Mouse (Mus musculus) gastrocnemius, adult 8-10 months (tissue): ENCODE data around the gene Mtcl1. TPM values are rescaled to one million over a fixed set of nuclear protein-coding genes. Genes with fewer than 3 reads are reported as not detected.

Source experiments
- DNase-seq, 2 experiments: peaks; one replicate each; pipeline ENCODE4 v3.0.0; 2022; ENCODE audit warnings: low spot score in 2 of 2
- total RNA-seq, 4 experiments: library from RNA; stranded (reverse); gene quantifications; 2 replicates each; pipeline ENCODE4 v1.2.4; 2022

Mtcl1 gene
- total RNA-seq, 4 experiments from 2014 or later: 4.8 to 10.0 (median 5.6) TPM

DNA sequence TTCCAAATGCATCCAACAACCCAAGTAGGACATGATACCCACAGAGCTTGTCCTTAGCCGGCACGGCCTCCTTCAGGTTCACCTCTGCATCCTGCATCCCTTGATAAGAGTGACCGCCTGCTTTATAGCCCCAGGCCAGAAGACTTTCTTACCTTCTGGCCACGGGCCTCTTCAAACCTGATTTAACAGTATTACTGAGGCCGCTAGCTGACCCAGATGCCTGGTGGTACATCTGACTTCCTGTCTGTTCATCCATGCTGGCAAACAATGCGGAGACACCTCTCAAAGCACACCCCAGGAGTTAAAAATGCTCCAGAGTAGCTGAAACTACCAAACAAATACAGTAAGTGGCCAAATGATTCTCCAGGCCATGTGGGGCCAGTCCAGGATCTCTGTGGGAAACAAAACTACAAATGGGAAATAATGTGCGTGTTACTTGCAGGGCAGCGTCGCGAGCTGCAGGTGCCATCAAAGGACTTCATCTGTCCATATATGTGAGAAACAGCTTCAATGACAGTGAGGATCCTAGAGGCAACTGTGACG is 38.6 kb downstream of the Mtcl1 start:
- no peak for DNase-seq

- no peak for DNase-seq
Observed at GRCm38 (mm10) chr17:66409070-66409605, 40.4 kb downstream of the Mtcl1 start.

GRCm38 (mm10) chr17:66408400-66408799 is 41.1 kb downstream of the Mtcl1 start:
- no peak for DNase-seq

DNA sequence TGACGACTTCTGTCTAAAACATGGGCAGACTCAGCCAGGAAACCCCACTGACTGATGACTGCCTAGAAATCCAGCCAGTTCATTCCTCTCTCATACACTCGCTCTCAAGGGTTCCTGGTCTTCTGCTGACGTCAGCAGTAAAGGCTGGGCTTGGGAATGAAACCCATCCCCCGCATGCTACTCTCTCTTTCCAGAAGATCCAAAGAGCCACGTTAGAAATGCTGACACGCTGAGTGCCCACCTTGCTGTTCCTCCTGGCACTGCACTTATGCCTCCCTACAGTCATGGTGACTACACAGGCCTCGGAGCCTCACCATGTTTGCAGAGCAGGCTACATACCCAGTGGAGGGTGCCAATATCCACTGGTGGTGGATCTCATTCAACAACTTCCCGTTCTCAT is 41.7 kb downstream of the Mtcl1 start:
- DNase-seq: no peak

GRCm38 (mm10) chr17:66405601-66406000 is 43.9 kb downstream of the Mtcl1 start:
- DNase-seq: no peak

GRCm38 (mm10) chr17:66404883-66405590 is 44.5 kb downstream of the Mtcl1 start:
- no peak for DNase-seq

DNA sequence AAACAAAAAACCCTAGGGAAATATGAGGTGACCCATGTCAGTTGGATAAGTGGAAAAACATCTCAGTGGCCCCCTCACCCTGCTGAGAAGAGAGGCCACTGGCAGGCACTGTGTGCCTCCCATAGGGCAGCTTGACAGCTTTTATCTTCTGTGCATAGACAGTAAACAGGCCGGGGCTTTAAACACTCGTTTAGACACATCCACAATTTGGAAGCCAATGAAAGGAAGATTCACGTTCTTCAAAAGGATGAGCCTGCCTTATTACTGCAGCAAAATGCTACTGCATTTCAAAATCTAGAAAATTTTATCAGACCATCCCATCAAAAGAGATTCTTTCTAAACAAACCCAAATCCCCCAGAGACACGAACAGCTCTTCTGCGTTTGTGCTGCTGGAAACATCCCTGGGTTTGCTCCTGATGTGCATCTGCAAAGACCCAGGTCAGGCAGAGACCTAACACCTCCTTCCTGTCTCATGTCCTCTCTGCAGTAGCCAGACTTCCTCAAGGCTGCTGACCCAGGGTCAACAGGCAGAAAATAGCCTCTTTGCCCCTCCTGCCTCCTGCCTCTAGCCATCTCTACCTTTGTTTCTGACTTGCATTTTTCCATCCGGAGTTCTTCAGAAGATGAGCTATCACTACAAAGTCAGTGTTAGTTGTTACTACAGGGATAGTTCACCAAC is 46.6 kb downstream of the Mtcl1 start:
- no peak for DNase-seq

GRCm38 (mm10) chr17:66401596-66402265 is 47.8 kb downstream of the Mtcl1 start:
- DNase-seq: no peak

DNA sequence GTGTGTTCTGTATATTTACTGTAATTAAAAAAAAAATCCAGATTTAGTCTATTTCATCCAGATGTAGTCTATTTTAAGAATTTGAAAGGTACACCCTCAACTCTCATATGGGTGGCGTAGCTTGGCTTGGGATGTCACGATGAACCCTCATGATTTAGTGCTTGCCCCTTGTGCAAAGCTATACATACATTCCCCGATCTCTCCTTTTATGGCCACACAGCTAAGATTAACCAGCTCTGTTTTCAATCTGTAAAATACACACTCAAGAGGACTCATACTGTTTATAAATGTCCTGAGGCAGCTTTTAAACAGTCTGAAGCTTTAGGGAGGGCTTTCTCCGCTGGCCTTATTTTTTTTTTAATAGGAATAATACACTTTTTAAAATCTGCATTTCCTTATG is 49.8 kb downstream of the Mtcl1 start:
- DNase-seq: no peak

DNA sequence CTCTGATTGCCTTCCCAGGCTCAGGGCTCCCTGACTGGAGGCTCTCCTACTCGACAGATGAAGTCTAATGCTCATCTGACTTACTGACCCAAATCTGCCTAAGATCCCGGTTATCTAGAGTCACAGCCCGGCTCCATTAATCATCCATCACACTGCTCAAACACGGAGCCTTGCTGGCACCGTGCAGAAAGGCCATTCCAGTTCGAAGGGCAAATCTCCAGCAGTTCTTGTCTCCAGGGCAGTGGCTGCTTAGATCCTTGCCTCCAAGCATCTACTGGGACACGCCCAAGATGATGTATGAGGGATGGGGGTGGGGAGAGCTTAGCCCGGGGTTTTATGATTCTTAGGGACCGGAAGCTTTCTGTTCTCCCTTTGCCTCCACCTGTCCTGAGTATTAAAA is 55.0 kb downstream of the Mtcl1 start:
- peak; percentile 13 to 17 for DNase-seq

DNA sequence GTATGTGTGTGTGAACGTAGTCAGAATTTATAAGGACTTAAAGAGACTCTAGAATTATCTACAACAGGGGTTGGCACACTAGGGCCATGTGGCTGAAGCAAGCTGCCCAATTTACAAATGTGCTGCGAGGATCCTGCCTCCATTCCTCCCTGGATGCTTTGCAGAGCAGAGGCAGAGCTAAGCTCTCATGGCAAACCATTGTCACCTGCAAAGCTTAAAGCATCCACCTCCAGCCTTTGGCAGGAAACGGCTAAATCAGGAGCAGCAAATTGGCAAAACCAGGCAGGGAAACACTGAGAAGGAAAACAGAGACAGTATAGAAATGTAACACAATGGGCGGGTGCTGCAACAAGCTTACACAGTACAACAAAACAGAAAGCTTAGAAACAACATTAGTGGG is 61.2 kb downstream of the Mtcl1 start:
- DNase-seq: no peak

- DNase-seq: no peak
Observed at GRCm38 (mm10) chr17:66381338-66381737, 68.2 kb downstream of the Mtcl1 start.

DNA sequence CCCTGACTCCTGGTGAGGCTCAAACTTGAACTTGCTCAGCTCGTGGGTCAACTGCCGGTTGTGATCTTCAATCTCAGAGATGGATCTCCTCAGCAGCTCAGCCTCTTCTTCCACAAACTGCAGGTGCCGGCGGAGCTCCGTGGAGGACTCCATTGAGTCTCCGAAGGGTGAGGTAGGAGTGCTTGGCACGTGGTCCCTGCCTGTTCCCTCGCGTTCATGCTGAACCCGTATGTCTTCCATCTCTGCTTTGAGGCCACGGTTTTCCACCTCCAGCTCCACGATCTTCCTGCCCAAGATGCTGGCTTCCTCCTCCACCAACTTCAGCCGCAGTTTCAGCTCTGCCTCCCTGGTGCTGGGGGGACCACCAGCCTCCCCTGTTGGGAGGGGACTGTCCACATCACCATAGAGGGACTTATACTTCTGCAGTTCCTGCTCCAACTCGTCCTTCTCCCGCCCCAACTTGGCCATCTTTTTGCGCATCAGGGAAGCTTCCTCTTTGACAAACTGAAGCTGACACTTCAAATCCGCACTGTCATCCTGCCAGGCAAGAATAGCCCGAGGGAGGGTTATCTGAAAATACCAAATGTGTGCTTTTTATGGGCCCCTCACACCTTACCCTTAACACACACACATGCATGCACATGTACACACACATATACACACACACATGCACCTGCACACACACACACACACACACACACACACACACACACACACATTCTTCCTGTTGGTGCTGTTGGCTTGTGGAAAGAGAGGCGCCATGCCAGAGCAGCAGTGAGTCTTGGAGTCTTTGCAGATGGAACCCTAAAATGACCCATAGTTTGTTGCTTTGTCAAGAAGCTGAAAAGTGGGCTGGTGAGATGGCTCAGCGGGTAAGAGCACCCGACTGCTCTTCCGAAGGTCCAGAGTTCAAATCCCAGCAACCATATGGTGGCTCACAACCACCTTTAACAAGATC is 69.4 kb downstream of the Mtcl1 start:
- no peak for DNase-seq

GRCm38 (mm10) chr17:66379308-66379707 is 70.2 kb downstream of the Mtcl1 start:
- no peak for DNase-seq

- no peak for DNase-seq
Observed at GRCm38 (mm10) chr17:66378127-66378526, 71.4 kb downstream of the Mtcl1 start.

DNA sequence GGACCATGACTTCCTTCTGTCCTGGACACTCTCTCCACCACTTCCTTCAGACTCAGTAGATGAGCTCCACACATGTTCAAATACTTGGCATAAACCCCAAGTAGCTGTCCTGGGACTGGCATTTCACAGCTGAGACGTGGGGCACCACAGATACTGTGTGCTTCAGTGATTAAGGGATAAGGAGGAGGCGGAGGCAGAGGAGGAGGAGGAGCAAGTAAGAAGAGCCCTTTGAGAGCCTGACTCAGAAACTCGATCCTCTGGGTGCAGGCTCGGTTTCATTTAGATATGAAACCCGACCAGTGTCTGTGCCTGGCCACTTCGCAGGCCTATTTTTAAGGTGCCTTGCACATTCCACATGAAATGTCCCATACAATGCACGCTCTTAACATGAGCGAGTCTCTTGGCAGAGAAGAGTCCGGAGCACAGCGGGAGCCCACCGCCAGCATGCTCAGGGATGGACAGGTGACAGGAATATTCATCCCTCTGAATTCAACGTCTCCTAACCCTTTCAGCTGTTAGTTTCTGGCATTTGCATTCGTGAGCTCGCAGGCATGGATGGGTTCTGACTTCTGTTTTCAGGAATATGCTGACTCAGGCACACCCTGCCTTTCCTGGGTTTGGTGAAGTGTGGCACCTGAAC is 74.8 kb downstream of the Mtcl1 start:
- DNase-seq: no peak

- no peak for DNase-seq
Observed at GRCm38 (mm10) chr17:66370867-66371266, 78.7 kb downstream of the Mtcl1 start.

DNA sequence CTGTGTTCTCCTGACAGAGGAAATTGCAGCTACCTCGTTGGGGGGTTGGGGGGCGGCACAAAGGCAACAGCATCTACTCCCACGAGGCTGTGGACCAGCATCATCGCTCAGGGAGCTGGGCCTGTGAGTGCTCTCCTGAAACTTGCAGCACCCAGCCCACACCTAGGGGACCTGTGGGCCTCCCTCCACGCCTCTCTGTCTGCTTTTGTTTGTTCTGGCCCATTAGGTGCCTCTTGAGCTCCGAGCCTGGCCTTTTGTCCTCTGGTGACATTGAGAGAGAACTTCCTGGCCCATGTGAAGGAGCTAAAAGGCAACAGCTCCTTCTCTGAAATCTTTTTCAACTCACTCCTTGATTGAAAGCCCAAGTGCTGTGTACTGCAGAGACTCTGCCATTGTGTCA is 79.8 kb downstream of the Mtcl1 start:
- no peak for DNase-seq

- no peak for DNase-seq
Observed at GRCm38 (mm10) chr17:66368127-66368526, 81.4 kb downstream of the Mtcl1 start.

DNA sequence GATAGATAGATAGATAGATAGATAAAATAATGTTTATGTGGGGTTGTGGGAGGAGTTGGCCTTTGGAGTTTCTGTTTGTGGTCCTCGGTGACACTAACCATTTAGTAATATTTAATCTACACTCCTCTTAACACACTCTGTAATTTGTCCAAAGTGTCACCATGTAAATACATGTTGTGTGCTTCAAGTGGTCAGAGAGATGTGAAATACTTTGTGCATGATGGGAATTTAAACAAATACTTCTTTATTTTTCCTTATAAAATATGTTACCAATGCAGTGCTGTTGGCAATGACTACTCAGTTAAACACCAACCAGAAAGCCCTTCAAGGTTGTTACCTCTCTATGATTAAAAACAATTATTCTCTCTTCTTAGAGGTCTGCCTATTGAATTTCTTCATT is 83.9 kb downstream of the Mtcl1 start:
- DNase-seq: no peak
